Mouse (Mus musculus) megakaryocyte progenitor cell, adult 5-6 weeks (primary cell): Measurements from ENCODE around the gene Dlgap1. TPM values are rescaled to one million over a fixed set of nuclear protein-coding genes. Genes with fewer than 3 reads are reported as not detected.

ENCODE experiments used
- ATAC-seq: replicated peaks from 2 replicates; pipeline ENCODE4 v1.8.0; 2016; ENCODE audit warnings: mild to moderate bottlenecking, moderate TSS enrichment, inconsistent platforms; ENCODE audit not compliant: poor library complexity
- total RNA-seq, 2 experiments: library from RNA; stranded (forward) in 1 of 2; stranded (reverse) in 1 of 2; fragments of 157-497, 149-512 nt in 1 of 2; fragments of 200-1000 nt in 1 of 2; gene quantifications; 2 replicates each; pipeline versions ENCODE4 v1.2.3 to v1.2.4; 2015 to 2017

Dlgap1 gene
- total RNA-seq, 2 experiments from 2014 or later, result not detected

DNA sequence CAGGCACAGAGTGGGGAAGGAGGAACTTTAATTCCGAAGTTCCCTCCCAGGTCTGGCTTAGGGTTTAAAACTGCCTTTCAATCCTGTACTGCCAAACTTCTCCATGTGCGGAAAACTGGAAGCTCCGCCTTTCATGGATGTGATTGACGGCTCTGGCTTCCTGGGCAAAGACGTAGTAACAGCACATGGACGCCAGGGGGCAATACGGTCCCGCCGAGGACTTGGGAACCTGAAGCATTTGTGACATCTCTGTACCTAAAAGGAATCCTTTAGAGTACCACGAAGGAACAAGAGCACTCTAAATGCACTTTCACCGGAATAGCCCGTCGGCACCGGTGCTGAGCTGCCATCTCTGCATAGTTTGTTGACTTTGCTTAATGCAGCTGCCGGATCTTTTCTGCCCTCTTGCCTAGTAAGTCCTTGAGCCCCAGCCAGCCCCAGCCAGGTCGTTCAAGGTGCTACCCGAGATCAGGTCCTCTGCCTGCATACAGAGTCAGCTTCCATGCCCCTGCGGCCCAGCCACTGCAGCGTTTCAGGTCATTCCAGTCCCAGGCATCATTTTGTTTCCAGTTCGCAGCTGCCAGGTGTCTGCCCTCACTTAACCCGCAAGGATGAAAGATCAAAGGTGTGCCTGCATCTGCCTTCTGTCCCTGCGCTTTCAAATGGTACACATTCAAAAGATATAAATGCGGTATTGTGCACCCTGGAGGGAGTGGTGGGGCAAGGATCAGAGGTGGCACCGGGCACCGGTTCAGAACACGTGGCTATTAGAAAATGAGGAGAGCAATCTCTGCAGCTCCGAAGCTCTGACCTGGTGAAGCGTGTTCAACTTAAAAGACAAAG lies 738.3 kb downstream of the Dlgap1 start:
- peak; percentile 98 for ATAC-seq

DNA sequence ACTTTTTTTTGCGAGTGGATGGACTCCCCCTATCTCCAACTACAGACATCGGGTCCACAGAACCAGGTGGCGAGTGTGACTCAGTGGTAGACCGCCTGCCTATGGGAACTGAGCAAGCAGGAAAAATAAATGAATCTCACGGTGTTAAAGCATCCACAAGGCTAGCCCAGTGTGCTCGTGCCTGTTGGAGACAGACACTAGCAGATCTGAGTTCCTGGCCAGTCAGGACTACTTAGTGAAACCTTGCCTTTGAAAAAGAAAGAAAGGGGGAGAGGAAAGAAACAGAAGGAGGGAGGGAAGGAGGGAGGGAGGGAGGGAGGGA lies 738.9 kb downstream of the Dlgap1 start:
- no peak for ATAC-seq

DNA sequence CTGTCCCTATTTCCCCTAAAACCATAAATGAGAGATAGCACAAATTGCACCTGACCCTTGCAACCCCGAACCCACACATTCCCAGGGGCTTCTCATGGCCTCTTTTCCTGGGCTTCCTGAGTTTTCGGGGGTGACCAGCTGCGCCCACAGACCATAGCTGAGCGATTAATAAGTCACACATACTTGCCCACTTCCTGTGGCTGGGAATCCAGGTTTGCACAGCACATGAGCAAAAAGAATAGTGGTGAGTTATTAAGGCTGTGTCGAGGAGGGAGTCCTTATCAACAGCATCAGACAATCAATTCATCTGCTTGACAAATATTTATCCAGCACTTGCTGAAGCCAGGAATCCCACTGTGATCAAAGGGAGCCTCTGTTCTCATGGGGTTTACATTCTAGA lies 740.7 kb downstream of the Dlgap1 start:
- ATAC-seq, result no peak

DNA sequence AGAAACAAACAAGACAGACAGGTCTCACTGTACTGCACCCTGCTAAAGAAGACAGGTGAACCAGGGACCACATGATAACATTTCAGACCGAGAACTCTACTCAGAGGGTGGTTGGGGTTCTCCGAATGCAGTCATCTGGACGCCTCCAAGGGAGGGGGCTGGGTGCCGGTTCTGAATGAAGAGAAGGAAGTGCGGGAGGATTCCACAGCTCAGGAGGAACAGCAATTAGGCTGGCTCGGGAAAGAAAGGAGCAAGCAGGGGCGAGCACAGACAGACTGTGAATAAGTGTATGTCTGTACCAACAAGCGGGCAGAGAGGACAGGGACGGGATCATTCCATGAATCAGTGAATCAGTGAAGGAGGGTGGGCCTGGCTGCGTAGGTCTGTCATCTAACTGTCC lies 744.6 kb downstream of the Dlgap1 start:
- no peak for ATAC-seq

DNA sequence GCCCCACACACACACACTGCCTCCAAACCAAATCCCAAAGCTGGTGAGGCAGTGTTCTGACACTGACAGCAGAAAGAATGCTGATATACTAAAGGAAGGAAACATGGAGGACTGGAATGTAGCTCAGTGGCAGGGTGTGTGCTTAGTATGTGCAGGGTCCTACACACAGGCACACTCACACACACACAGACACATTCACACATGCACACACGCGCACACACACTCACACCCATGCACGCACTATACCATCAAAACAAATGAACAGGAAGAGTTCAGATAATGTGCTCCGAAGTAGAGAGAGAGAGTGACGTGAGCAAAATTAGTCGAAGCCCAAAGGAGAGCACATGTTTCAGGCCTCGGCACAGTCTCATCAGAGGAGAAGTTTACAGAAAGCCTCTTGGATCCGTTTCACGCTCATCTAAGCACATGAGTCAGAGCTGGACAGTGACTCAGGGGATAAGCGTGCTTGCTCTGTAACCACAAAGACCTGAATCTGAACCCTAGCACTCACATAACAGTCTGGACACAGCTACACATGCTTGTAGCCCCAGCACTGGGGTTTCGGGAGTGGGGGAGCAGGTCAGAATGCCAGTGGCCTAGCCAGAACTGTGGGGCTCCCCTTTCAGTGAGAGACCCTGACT lies 750.9 kb downstream of the Dlgap1 start:
- no peak for ATAC-seq

DNA sequence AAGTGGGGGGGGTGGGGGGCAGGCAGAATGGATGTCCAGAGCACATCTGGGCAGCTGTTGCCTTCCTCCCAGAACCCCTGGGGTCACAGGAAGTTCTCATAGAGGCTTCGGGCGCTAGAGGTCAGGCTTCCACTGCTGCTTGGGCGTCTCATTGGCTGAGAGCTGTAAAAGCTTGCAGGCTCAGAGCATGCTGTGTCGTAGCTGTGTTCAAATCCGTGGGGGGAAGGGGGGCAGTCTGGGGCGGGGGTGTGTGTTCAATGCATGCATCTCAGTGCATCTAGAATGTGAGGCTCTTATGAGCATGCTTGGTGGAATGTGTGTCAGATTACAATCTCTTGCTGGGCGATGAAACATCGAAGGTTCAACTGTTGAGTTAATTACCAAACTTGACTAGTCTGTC lies 751.9 kb downstream of the Dlgap1 start:
- ATAC-seq, result peak; percentile 65

DNA sequence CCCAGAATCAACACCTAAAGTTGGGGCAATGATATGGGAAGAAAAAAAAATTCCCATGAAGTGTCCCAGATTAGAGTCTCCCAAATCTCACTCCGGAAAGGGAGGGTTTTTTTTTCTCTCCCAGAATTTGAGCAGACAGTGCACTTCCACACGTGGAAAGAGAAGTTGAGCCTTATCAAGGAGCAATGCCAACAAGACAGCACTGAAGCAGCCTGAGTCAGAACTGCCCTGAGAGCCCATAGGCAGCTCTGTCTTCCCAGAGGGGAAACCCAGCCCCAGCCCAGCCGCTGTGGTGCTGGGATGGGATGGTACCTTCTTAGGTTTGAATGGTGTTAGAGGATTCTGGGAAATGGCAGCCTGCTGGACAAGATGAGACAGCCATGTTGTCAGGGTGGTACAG lies 753.3 kb downstream of the Dlgap1 start:
- ATAC-seq, result no peak

DNA sequence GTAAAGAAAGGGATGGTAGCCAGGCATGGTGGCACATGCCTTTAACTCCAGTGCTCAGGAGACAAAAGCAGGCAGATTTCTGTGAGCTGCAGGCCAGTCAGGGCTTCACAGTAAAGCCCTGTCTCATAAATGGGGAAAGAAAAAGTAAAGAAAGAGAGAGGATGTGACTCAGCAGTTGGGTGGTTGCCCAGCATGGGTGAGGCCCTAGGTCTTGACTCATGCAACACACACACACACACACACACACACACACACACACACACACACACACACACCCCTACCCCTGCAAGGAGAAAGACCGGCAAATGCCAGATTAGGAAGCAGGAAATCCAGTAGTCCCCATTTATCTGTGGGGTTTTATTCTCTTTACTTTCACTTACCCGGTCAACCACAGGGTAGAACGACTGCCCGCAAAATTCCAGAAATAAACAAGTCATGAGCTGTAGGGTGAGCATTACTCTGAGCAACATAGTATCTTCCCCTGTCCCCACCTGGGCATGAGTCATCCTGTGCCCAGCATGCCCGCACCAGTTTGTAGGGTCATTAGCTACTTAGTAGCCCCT lies 759.9 kb downstream of the Dlgap1 start:
- peak; percentile 89 for ATAC-seq

DNA sequence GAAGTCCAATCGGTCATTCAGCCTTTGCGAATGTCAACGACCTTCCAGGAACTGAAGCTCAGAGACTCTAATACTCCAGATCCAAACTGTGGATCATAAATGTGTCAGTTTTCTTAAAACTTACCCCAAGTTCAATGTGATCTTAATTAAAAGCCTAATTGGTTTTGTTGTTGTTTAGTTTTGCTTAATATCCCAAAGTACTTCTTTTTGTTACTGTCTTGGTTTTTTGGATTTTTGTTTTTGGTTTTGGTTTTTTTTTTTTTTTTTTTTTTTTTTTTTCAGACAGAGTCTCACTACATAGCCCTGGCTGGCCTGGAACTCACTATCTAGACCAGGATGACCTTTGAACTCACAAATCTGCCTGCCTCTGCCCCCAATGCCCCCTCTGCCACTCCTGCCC lies 765.9 kb downstream of the Dlgap1 start:
- ATAC-seq, result no peak

DNA sequence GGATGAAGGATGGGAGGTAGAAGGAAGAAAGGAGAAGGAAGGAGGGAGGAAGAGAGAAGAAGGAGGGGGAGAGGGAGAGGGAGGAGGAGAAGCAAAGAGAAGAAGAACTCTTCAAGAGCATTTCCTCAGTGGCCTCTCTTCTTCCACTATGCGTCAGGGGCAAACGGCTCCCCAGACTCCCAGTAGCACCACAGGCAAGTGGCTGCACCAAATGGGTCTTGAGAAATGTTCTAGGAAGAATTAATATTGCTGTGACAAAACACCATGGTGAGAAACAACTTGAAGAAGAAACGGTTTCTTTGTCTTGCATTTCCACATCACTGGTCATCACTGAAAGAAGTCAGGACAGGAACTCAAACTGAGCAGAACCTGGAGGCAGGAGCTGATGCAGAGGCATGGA lies 766.5 kb downstream of the Dlgap1 start:
- ATAC-seq, result no peak

DNA sequence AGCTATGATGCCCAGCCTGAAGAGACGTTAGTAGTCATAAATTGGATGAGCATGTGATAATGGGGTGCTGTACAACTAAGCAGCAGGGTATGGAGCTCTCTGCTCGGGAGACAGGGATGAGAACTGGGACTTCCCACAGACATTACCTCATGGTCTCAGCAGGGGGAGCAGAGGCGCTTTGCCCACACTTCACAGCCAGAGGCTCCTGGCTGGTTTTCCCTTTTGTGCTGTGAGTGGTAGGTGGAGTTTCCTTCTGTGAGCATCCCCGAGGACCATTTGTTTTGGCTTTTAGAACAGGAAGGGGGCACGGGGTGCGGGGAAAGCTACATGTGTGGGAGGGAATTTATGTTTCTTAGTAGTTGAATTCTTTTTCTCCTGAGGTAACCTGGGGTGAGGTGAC lies 768.6 kb downstream of the Dlgap1 start:
- peak; percentile 72 for ATAC-seq

DNA sequence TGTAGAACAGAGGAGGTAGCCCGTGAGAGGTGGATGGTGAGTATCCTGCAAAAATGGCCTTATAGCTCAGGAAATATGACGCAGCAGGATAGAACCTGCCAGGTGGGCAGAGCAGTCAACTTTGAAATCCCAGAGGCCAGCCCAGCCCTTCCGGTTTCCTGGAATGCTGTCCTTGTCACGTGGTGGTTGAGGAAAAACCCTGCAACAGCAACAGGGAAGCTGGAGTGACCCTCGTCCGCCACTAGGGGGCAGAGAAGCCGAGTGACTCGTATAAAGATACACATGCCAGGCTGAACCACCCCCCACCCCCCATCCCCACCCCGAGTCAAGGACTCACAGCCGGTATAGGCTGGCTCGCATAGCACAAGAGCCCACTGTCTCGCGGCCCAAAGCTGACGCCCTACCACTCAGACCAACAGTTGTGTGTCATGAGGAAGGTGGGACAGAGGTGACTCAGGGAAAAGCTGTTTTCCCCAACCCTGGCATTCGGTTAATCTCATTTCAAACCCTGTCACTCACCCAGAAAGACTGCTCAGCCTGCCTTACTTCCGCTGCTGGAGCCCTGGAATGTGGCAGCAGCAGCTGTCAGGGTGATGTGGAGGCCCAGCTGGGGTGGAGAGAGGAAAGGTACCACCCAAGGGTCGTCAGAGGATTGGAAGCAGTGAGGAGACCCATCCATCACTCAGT lies 769.4 kb downstream of the Dlgap1 start:
- peak; percentile 75 for ATAC-seq

DNA sequence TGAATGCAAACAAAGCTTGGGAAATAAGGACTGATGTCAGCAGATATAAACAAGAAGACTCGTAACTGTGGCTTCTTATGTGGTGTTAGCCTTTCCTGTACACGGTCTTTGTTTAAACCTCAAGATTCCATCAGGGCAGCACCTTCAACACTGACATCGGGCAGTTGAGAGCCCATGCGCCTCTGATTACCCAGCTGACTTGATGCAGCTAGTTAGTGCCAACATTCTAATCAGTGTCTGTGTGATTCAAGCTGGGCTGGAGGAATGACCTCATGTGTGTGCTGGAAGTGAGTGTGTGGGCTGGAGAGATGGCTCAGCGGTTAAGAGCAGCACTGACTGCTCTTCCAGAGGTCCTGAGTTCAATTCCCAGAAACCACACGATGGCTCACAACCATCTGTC lies 770.5 kb downstream of the Dlgap1 start:
- no peak for ATAC-seq

DNA sequence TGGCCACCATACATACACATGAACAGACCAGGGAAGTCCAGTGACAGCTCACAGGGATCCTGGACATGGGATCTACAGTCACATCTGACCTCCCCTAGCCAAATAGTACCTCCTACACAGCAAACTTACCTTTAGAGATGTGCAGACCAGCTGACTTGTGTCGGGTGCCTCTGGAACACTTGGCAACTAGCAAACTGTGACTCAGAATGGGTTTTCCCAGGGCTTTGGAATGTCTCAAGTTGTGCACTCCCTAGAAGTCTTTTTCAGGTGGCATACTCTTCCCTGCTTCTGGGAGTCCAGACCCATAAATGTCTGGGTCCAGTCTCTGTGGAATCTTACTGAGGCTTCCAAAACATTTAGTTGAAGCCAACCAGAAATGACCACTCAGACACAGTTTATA lies 772.8 kb downstream of the Dlgap1 start:
- no peak for ATAC-seq

DNA sequence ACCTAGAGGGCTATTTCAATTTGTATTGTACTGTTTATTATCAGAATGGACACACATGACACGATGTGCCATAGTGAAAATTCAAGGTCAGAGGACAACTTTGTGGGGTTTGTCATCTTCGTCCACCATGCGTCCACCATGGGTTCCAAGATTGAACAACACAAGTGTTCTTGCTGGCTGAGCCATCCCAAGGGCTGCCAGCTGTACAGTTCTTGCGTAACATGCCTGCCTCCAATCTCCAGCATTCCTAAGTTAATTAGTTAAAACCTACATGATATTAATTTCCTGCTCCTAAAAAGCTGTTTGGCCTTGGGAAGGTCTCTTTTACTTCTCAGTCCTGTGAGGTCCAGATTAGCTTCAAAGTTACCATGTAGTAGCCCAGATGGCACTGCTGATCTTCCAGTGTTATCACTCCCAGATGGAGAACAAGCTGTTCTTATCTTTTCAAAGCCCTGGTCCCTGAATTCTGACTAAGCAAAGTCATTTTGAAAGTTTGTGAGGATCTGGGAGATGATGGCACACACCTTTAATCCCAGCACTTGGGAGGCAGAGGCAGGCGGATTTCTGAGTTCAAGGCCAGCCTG lies 775.8 kb downstream of the Dlgap1 start:
- ATAC-seq, result no peak

DNA sequence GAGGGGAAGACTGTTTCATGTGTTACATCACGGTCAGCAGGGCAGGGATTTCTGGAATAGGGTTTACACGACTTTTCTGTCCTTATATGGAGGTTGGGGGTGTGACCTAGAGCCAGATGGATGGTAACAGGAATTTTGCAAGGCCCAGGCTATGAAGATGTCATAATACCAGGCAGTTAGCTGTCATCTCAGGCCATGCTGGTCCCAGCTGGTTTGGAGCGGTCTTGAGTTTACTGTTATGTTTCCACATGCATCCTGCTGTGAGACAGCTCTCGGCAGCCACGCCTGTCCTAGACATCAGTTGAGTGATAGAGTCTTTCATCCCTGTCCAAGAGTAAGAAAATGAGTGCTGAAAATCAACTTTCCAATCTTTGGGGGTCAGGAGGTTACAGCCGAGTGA lies 776.5 kb downstream of the Dlgap1 start:
- peak; percentile 83 for ATAC-seq

DNA sequence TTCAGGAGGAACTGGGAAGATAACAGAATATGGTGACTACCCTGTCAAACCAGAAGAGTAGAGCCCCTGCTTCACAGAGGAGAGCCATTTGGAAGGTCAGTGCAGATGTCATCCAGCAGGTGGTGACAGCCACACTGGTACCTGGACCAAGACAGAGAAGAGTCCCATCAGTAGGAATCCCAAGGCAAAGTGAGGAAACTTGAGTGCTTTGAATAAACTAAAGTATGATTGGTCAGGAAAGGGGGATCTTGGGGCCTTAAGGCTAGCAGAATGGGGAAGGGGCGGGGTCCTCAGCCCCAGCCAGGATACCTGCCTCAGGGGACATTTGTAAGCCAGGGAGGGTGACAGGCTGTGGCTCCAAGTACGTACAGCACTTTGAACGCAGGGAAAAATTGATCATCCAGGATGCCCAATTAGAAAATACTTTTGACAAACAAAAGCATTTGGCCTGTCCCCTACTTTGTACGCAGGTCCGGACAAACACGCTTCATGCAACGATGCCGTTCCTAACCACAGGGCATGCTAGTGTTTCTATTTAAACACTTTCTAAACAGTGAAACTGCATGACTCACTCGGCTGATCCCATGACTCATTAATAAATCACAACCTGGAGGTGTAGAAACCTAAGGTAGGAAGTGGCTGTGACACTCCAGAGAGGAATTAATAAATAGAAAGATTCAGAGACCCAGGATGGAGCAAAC lies 777.7 kb downstream of the Dlgap1 start:
- peak; percentile 13; the same call in 1 of the 2 replicates for ATAC-seq

DNA sequence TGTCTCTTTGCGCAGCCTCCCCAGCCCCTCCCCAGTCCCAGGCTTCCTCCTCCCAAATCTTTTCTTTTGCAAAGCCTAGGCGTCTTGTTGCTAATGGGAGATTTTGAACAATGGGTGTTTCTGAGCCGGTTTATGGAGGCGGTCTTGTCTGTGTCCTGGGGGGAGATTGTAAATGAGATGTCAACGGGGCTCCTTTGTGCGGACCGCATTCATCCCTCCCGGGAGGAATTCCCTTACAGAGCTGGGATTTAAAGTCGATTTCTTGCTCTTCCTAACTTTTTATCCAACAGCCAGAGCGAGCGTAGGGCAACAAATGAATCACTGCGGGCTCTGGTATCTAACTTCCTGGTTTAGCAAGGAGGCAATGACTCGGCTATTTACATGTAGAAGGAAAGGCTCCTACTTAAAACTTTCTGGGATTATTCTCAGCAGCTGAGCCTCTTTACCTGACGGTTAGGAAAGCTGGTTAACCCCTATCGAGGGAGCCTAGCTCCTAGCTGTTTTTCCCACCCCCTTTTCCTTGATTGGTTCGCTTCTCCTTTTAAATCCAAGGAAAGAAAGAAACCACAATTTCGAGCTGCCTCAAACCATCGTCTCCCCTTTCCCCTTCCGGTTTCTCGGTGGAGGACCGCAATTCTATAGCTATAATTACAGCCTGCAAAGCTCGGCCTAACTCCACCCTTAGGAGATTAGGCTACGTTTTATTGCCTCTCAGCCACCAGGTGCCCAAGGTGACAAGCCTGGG lies 779.0 kb downstream of the Dlgap1 start:
- peak; percentile 32 for ATAC-seq

DNA sequence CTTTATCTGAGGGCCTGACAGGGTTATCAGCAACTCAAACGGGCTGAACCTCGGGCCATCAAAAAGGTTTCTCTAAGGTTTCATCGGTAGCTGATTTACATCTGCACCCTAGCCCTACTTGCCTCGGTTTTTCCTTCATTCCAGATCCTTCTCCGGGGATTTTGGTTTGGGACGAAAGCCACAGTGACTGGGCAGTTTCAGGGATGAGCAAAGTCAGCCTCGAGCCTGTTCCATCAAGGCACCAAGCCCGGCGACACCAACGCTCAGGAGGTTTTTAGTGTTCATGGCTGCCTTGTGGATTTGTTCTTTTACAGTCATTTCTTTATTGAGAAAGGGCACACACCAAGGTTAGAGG lies 779.6 kb downstream of the Dlgap1 start:
- no peak for ATAC-seq

DNA sequence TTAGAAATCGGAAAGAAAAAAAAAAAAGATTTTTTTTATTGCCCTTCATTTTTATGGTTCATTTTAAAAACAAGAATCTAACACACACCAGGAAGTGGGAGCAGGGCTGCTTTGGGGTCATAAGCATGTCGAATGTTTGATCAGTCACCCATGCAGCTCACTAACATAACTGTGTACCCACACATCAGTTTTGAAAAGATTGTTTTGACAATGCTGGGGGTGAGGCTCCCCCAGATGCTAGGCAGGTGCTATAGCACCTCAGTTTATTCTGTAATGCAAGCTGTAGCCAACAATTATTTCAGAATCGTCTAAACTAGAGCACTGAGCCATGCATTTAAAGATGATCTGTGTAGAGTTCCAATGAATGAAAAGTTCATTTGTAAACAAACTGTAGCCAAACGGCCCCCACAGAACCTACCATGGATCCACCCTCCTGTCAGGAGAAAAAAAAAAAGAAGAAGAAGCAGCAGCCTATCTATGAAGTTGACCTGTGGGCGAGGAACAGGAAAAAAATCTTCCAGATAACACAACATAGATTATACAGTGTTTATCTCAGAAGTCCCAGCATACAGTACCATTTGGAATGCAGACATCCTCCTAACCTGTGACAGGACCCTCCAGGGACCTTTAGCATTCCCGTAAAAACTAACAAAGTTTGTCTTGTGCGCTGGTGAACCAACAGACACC lies 780.2 kb downstream of the Dlgap1 start:
- no peak for ATAC-seq
